Mouse (Mus musculus) intestine, postnatal 0 days (tissue): Measurements from ENCODE around the gene Txndc11. TPM values are rescaled to one million over a fixed set of nuclear protein-coding genes. Genes with fewer than 3 reads are reported as not detected.

ENCODE experiments used
- ATAC-seq: fragments of 200-750 bp; cut with Nextera tagmentation; 2 replicates; pipeline ENCODE4 v1.8.0; 2017; ENCODE audit warnings: mild to moderate bottlenecking, moderate TSS enrichment, moderate library complexity
- H3K27ac ChIP-seq: fragments of 300-500 bp; sonication (generic); 2 replicates; pipeline ENCODE4 v1.5.1; 2014; ENCODE audit warnings: mild to moderate bottlenecking, low read depth, low read length, moderate library complexity
- H3K27me3 ChIP-seq: fragments of 300-500 bp; sonication (generic); replicated peaks from 2 replicates; pipeline ENCODE4 v1.6.1; 2014; ENCODE audit warnings: low read length, mixed read lengths; ENCODE audit not compliant: control insufficient read depth, insufficient read depth
- H3K36me3 ChIP-seq: fragments of 300-500 bp; sonication (generic); 2 replicates; pipeline ENCODE4 v1.6.1; 2014; ENCODE audit warnings: mild to moderate bottlenecking, moderate library complexity; ENCODE audit not compliant: control insufficient read depth, insufficient read depth
- H3K4me1 ChIP-seq: fragments of 300-500 bp; sonication (generic); replicated peaks from 2 replicates; pipeline ENCODE4 v1.6.1; 2014; ENCODE audit warnings: antibody characterized with exemption, low read length, mixed read lengths; ENCODE audit not compliant: control insufficient read depth, insufficient read depth
- H3K4me2 ChIP-seq: fragments of 300-500 bp; sonication (generic); replicated peaks from 2 replicates; pipeline ENCODE4 v1.6.1; 2014; ENCODE audit warnings: low read depth, mild to moderate bottlenecking, moderate library complexity
- H3K4me3 ChIP-seq: fragments of 300-500 bp; sonication (generic); 2 replicates; pipeline ENCODE4 v1.5.1; 2014; ENCODE audit warnings: low read depth, low read length
- H3K9ac ChIP-seq: fragments of 300-500 bp; sonication (generic); 2 replicates; pipeline ENCODE4 v1.6.1; 2014; ENCODE audit warnings: mild to moderate bottlenecking, low read depth, low read length
- H3K9me3 ChIP-seq: fragments of 300-500 bp; sonication (generic); 2 replicates; pipeline ENCODE4 v1.6.1; 2016; ENCODE audit warnings: mixed run types; ENCODE audit not compliant: control insufficient read depth
- CTCF ChIP-seq: sonication (generic); IDR thresholded peaks from 2 replicates; pipeline ENCODE4 v1.5.1; 2016; ENCODE audit warnings: low read depth, mild to moderate bottlenecking, control low read depth, antibody characterized with exemption, moderate library complexity
- WGBS: fragments of 180-500 bp; shearing (Covaris S2); extraction: QIAGEN DNeasy Blood & Tissue Kit; methylation state at CpG from one replicate; pipeline ENCODE4 v1.1.7; 2014; 5-methylcytosine and 5-hydroxymethylcytosine counted together
- polyA plus RNA-seq: library from polyadenylated mRNA; unstranded; fragments of >200 nt; fragmentation: Nextera tagmentation; extraction: Ambion mirVana; gene quantifications from 2 replicates; pipeline ENCODE4 v1.2.1, GENCODE M21; 2015

Txndc11 gene
- polyA plus RNA-seq, 1 experiment from 2014 or later, result 26.8 TPM

- no peaks in the 10 kb centered on the region for H3K9me3 ChIP-seq
- peaks cover 2% of the 10 kb centered on the region; the same call in 1 of the 2 replicates for H3K36me3 ChIP-seq
- H3K4me2 ChIP-seq, result no peak overlapping the region
- no peak overlapping the region for H3K9ac ChIP-seq
- ATAC-seq, result no peak
- 89% methylated on average over 3 of the region's 3 CpGs for WGBS
- H3K27me3 ChIP-seq, result no peaks in the 10 kb centered on the region
- H3K27ac ChIP-seq, result no peak overlapping the region
- TF ChIP-seq CTCF, result no peak
- H3K4me3 ChIP-seq, result no peak overlapping the region
- peaks cover 12% of the 10 kb centered on the region for H3K4me1 ChIP-seq
Measured at GRCm38 (mm10) chr16:11068666-11069065, 65.8 kb downstream of the Txndc11 start.

GRCm38 (mm10) chr16:11066833-11067191 lies 67.6 kb downstream of the Txndc11 start:
- no peaks in the 10 kb centered on the region for H3K36me3 ChIP-seq
- no peak for ATAC-seq
- H3K4me3 ChIP-seq, result peak overlapping the region; percentile 80
- peak overlapping the region; percentile 76 for H3K27ac ChIP-seq
- H3K4me2 ChIP-seq, result peak overlapping the region; percentile 93
- H3K4me1 ChIP-seq, result peaks cover 12% of the 10 kb centered on the region
- no peaks in the 10 kb centered on the region for H3K9me3 ChIP-seq
- H3K9ac ChIP-seq, result peak overlapping the region; percentile 70
- WGBS, result under 1% methylated on average over 22 of the region's 22 CpGs
- no peak for TF ChIP-seq CTCF
- no peaks in the 10 kb centered on the region for H3K27me3 ChIP-seq

GRCm38 (mm10) chr16:11066029-11066832 lies 68.2 kb downstream of the Txndc11 start, which contains the start of gene Litaf:
Gene Litaf (minus strand): TSS chr16:11066157.
- Histone ChIP-seq H3K9me3 (no peaks in the 10 kb centered on the region), H3K9ac (peak within 1 kb of the TSS; percentile 70), H3K36me3 (no peaks in the 10 kb centered on the region), H3K4me3 (peak within 1 kb of the TSS; percentile 80), H3K4me1 (peaks cover 12% of the 10 kb centered on the region), H3K4me2 (peak within 1 kb of the TSS; percentile 93), H3K27ac (peak within 1 kb of the TSS; percentile 76), H3K27me3 (no peaks in the 10 kb centered on the region)
- WGBS, result under 1% methylated on average over 76 of the region's 78 CpGs
- peak; percentile 94 for ATAC-seq
- peak; percentile 69 for TF ChIP-seq CTCF

GRCm38 (mm10) chr16:11065431-11065830 lies 69.0 kb downstream of the Txndc11 start:
- WGBS, result 67% methylated on average over 5 of the region's 5 CpGs
- Histone ChIP-seq H3K9ac (no peak overlapping the region), H3K4me2 (peak overlapping the region; percentile 93), H3K27me3 (no peaks in the 10 kb centered on the region), H3K36me3 (no peaks in the 10 kb centered on the region), H3K27ac (no peak overlapping the region), H3K4me1 (peaks cover 12% of the 10 kb centered on the region), H3K4me3 (peak overlapping the region; percentile 80; the same call in 1 of the 2 replicates), H3K9me3 (no peaks in the 10 kb centered on the region)
- no peak for TF ChIP-seq CTCF
- ATAC-seq, result no peak

GRCm38 (mm10) chr16:11064742-11065141 lies 69.7 kb downstream of the Txndc11 start:
- no peak overlapping the region for H3K9ac ChIP-seq
- no peaks in the 10 kb centered on the region for H3K36me3 ChIP-seq
- H3K4me1 ChIP-seq, result peaks cover 5% of the 10 kb centered on the region
- no peak overlapping the region for H3K27ac ChIP-seq
- H3K4me3 ChIP-seq, result no peak overlapping the region
- TF ChIP-seq CTCF, result no peak
- no peak for ATAC-seq
- WGBS, result 89% methylated on average over 6 of the region's 6 CpGs
- H3K4me2 ChIP-seq, result no peak overlapping the region
- no peaks in the 10 kb centered on the region for H3K9me3 ChIP-seq
- no peaks in the 10 kb centered on the region for H3K27me3 ChIP-seq

GRCm38 (mm10) chr16:11064341-11064740 lies 70.1 kb downstream of the Txndc11 start:
- ATAC-seq, result no peak
- WGBS, result 89% methylated on average over 4 of the region's 4 CpGs
- Histone ChIP-seq H3K36me3 (no peaks in the 10 kb centered on the region), H3K4me1 (peaks cover 3% of the 10 kb centered on the region), H3K9ac (no peak overlapping the region), H3K4me2 (no peak overlapping the region), H3K4me3 (no peak overlapping the region), H3K27me3 (no peaks in the 10 kb centered on the region), H3K27ac (no peak overlapping the region), H3K9me3 (no peaks in the 10 kb centered on the region)
- TF ChIP-seq CTCF, result no peak
